Mouse (Mus musculus) MEL (cell line): ENCODE measurements around the gene Mfsd9. TPM values are rescaled to one million over a fixed set of nuclear protein-coding genes. Genes with fewer than 3 reads are reported as not detected.

ENCODE experiments used
- DNase-seq: peaks from one replicate; pipeline ENCODE4 v3.0.0; 2011; ENCODE audit warnings: low read depth, low spot score
- H3K27ac ChIP-seq: 2 replicates; pipeline ENCODE4 v1.5.1; 2012; ENCODE audit warnings: low read depth, mild to moderate bottlenecking, control low read depth, low read length, moderate library complexity; ENCODE audit not compliant: control insufficient read depth
- H3K27me3 ChIP-seq, 2 experiments: fragments of 150-350 bp in 1 of 2; sonication (generic) in 1 of 2; 2 replicates each; pipeline ENCODE4 v1.6.1; 2012; ENCODE audit warnings: low read length in 2 of 2, mild to moderate bottlenecking in 2 of 2, improper control_type of control experiment in 1 of 2, moderate library complexity in 1 of 2; ENCODE audit not compliant: insufficient read depth in 2 of 2, control insufficient read depth in 1 of 2
- H3K36me3 ChIP-seq, 2 experiments: 2 replicates each; pipeline ENCODE4 v1.6.1; 2012 to 2014; ENCODE audit warnings: low read length in 2 of 2, improper control_type of control experiment in 1 of 2, inconsistent platforms in 1 of 2, mild to moderate bottlenecking in 1 of 2; ENCODE audit not compliant: insufficient read depth in 2 of 2, control insufficient read depth in 1 of 2
- H3K4me1 ChIP-seq, 2 experiments: fragments of 150-350 bp in 1 of 2; sonication (generic) in 1 of 2; 2 replicates each; pipeline ENCODE4 v1.6.1; 2012; ENCODE audit warnings: low read length in 2 of 2, improper control_type of control experiment in 1 of 2, mild to moderate bottlenecking in 1 of 2; ENCODE audit not compliant: insufficient read depth in 2 of 2, control insufficient read depth in 1 of 2
- H3K4me3 ChIP-seq, 2 experiments: fragments of 150-350 bp in 1 of 2; sonication (generic) in 1 of 2; 2 replicates each; pipeline ENCODE4 v1.5.1; 2012; ENCODE audit warnings: low read depth in 2 of 2, low read length in 2 of 2, mild to moderate bottlenecking in 2 of 2, moderate library complexity in 2 of 2, control low read depth in 1 of 2, improper control_type of control experiment in 1 of 2; ENCODE audit not compliant: control insufficient read depth in 1 of 2, insufficient read depth in 1 of 2
- H3K79me2 ChIP-seq: 2 replicates; pipeline ENCODE4 v1.6.1; 2012; ENCODE audit warnings: mild to moderate bottlenecking, low read length, moderate library complexity; ENCODE audit not compliant: control insufficient read depth, poor library complexity, insufficient read depth
- H3K9ac ChIP-seq: 2 replicates; pipeline ENCODE4 v1.6.1; 2012; ENCODE audit warnings: low read depth, mild to moderate bottlenecking, control low read depth, low read length, moderate library complexity; ENCODE audit not compliant: control insufficient read depth, poor library complexity, severe bottlenecking
- H3K9me3 ChIP-seq: fragments of 150-350 bp; sonication (generic); replicated peaks from 2 replicates; pipeline ENCODE4 v1.6.1; 2012; ENCODE audit warnings: mild to moderate bottlenecking, low read length, improper control_type of control experiment, moderate library complexity; ENCODE audit not compliant: insufficient read depth
- BHLHE40 ChIP-seq: IDR thresholded peaks from 2 replicates; pipeline ENCODE4 v1.6.1; 2012; ENCODE audit warnings: low read depth, mild to moderate bottlenecking, inconsistent platforms, low read length, improper control_type of control experiment, borderline replicate concordance
- CHD1 ChIP-seq: IDR thresholded peaks from 2 replicates; pipeline ENCODE4 v1.6.1; 2012; ENCODE audit warnings: low read depth, mild to moderate bottlenecking, inconsistent platforms, low read length, improper control_type of control experiment
- CTCF ChIP-seq, 3 experiments: IDR thresholded peaks in 2 of 3; conservative IDR thresholded peaks in 1 of 3; 2 replicates each; pipeline ENCODE4 v1.5.1; 2011 to 2012; ENCODE audit warnings: low read length in 3 of 3, low read depth in 2 of 3, mild to moderate bottlenecking in 2 of 3, improper control_type of control experiment in 1 of 3, inconsistent platforms in 1 of 3, mixed read lengths in 1 of 3, moderate library complexity in 1 of 3; ENCODE audit not compliant: control insufficient read depth in 1 of 3, insufficient read depth in 1 of 3, poor library complexity in 1 of 3, severe bottlenecking in 1 of 3
- EP300 ChIP-seq, 2 experiments: IDR thresholded peaks; 2 replicates each; pipeline ENCODE4 v1.6.1; 2011; ENCODE audit warnings: improper control_type of control experiment in 2 of 2, low read length in 2 of 2, low read depth in 1 of 2, mild to moderate bottlenecking in 1 of 2
- ETS1 ChIP-seq: IDR thresholded peaks from 2 replicates; pipeline ENCODE4 v1.6.1; 2012; ENCODE audit warnings: low read depth, mild to moderate bottlenecking, inconsistent platforms, low read length, improper control_type of control experiment, moderate library complexity
- GATA1 ChIP-seq: IDR thresholded peaks from 2 replicates; pipeline ENCODE4 v1.6.1; 2011; ENCODE audit warnings: low read depth, low read length, improper control_type of control experiment
- HCFC1 ChIP-seq: IDR thresholded peaks from 2 replicates; pipeline ENCODE4 v1.6.1; 2012; ENCODE audit warnings: low read depth, mild to moderate bottlenecking, inconsistent platforms, low read length, improper control_type of control experiment, moderate library complexity
- MAX ChIP-seq: IDR thresholded peaks from 2 replicates; pipeline ENCODE4 v1.6.1; 2011; ENCODE audit warnings: low read length, improper control_type of control experiment
- MAZ ChIP-seq: IDR thresholded peaks from 2 replicates; pipeline ENCODE4 v1.6.1; 2012; ENCODE audit warnings: low read depth, mild to moderate bottlenecking, inconsistent platforms, low read length, improper control_type of control experiment
- MXI1 ChIP-seq: IDR thresholded peaks from 2 replicates; pipeline ENCODE4 v1.6.1; 2011; ENCODE audit warnings: mild to moderate bottlenecking, low read depth, low read length, improper control_type of control experiment
- MYB ChIP-seq: IDR thresholded peaks from 2 replicates; pipeline ENCODE4 v1.6.1; 2011; ENCODE audit warnings: mild to moderate bottlenecking, low read depth, low read length, improper control_type of control experiment
- MYC ChIP-seq: IDR thresholded peaks from 2 replicates; pipeline ENCODE4 v1.6.1; 2011; ENCODE audit warnings: low read depth, mild to moderate bottlenecking, low read length, improper control_type of control experiment, moderate library complexity
- NELFE ChIP-seq: IDR thresholded peaks from 2 replicates; pipeline ENCODE4 v1.6.1; 2011; ENCODE audit warnings: low read depth, low read length, improper control_type of control experiment
- POLR2AphosphoS5 ChIP-seq: IDR thresholded peaks from 2 replicates; pipeline ENCODE4 v1.6.1; 2012; ENCODE audit warnings: low read depth, borderline replicate concordance, mild to moderate bottlenecking, inconsistent platforms, low read length, moderate library complexity, mixed read lengths
- RAD21 ChIP-seq: IDR thresholded peaks from 2 replicates; pipeline ENCODE4 v1.6.1; 2011; ENCODE audit warnings: mild to moderate bottlenecking, low read depth, low read length, improper control_type of control experiment
- RCOR1 ChIP-seq: IDR thresholded peaks from 2 replicates; pipeline ENCODE4 v1.6.1; 2012; ENCODE audit warnings: low read depth, mild to moderate bottlenecking, inconsistent platforms, low read length, improper control_type of control experiment
- SIN3A ChIP-seq: IDR thresholded peaks from 2 replicates; pipeline ENCODE4 v1.6.1; 2012; ENCODE audit warnings: low read length, improper control_type of control experiment, inconsistent platforms
- SMC3 ChIP-seq: IDR thresholded peaks from 2 replicates; pipeline ENCODE4 v1.6.1; 2011; ENCODE audit warnings: low read depth, low read length, improper control_type of control experiment
- TAL1 ChIP-seq: IDR thresholded peaks from 2 replicates; pipeline ENCODE4 v1.6.1; 2012; ENCODE audit warnings: mild to moderate bottlenecking, inconsistent platforms, low read length, moderate library complexity, mixed read lengths
- UBTF ChIP-seq: IDR thresholded peaks from 2 replicates; pipeline ENCODE4 v1.6.1; 2012; ENCODE audit warnings: low read depth, mild to moderate bottlenecking, inconsistent platforms, low read length, improper control_type of control experiment, moderate library complexity, borderline replicate concordance; ENCODE audit not compliant: insufficient read depth
- USF1 ChIP-seq: IDR thresholded peaks from 2 replicates; pipeline ENCODE4 v1.6.1; 2014; ENCODE audit warnings: low read depth, mild to moderate bottlenecking, inconsistent platforms, low read length, improper control_type of control experiment, moderate library complexity
- USF2 ChIP-seq, 2 experiments: IDR thresholded peaks; 2 replicates each; pipeline ENCODE4 v1.6.1; 2011 to 2012; ENCODE audit warnings: improper control_type of control experiment in 2 of 2, low read length in 2 of 2, borderline replicate concordance in 1 of 2, inconsistent platforms in 1 of 2, low read depth in 1 of 2, mild to moderate bottlenecking in 1 of 2; ENCODE audit not compliant: insufficient read depth in 1 of 2
- ZC3H11A ChIP-seq: IDR thresholded peaks from 2 replicates; pipeline ENCODE4 v1.6.1; 2012; ENCODE audit warnings: low read depth, mild to moderate bottlenecking, inconsistent platforms, low read length, improper control_type of control experiment
- polyA plus RNA-seq, 2 experiments: library from polyadenylated mRNA; stranded (reverse) in 1 of 2; unstranded in 1 of 2; fragments of >175 nt in 1 of 2; fragments of >200 nt in 1 of 2; gene quantifications; 2 replicates each; pipeline versions ENCODE4 v1.2.1 to v1.2.4; 2012; ENCODE audit warnings: low replicate concordance in 2 of 2, low read depth in 1 of 2; ENCODE audit not compliant: insufficient read length in 2 of 2, insufficient read depth in 1 of 2, missing spikeins in 1 of 2
- total RNA-seq: library from RNA; depleted of rRNA; stranded (reverse); fragments of 300-350 nt; gene quantifications from 2 replicates; pipeline ENCODE4 v1.2.3, GENCODE M21; 2012

The Mfsd9 gene
- total and polyA plus RNA-seq, 3 experiments = 1.0 to 1.4 TPM; not detected in 1

GRCm38 (mm10) chr1:40797348-40797747 lies 6.9 kb upstream of the Mfsd9 start:
- peak; percentile 88 for DNase-seq
- TF ChIP-seq UBTF (no peak), BHLHE40 (0 out of 2 replicates have a peak, but pooled peaks have one; percentile 17), MYB (no peak), SMC3 (peak; percentile 60), USF2 (IDR thresholded peaks at IDR 0.05; ENCODE audit: borderline replicate concordance in 1 of 2, insufficient read depth in 1 of 2, low read depth in 1 of 2, low read length in 2 of 2) (no peak), USF1 (no peak), TAL1 (no peak), POLR2AphosphoS5 (no peak), ZC3H11A (peak; percentile 42), GATA1 (0 out of 2 replicates have a peak, but pooled peaks have one; percentile 12), MAZ (no peak), MXI1 (no peak), MYC (no peak), EP300 (IDR thresholded peaks at IDR 0.05; ENCODE audit: low read depth in 1 of 2, low read length in 2 of 2) (no peak), HCFC1 (no peak), RAD21 (peak; percentile 61), CHD1 (no peak), MAX (0 out of 2 replicates have a peak, but pooled peaks have one; percentile 25), ETS1 (no peak), CTCF (IDR thresholded peaks at IDR 0.05 in 2 of 3, conservative IDR thresholded peaks at IDR 0.05 in 1 of 3; ENCODE audit: control insufficient read depth in 1 of 3, insufficient read depth in 1 of 3, low read depth in 2 of 3, low read length in 3 of 3, poor library complexity in 1 of 3, severe bottlenecking in 1 of 3) (peak; percentile 70 to 88 (median 81))

GRCm38 (mm10) chr1:40795508-40795907 lies 5.0 kb upstream of the Mfsd9 start:
- TF ChIP-seq ETS1 = no peak
- TF ChIP-seq CTCF (IDR thresholded peaks at IDR 0.05 in 2 of 3, conservative IDR thresholded peaks at IDR 0.05 in 1 of 3; ENCODE audit: control insufficient read depth in 1 of 3, insufficient read depth in 1 of 3, low read depth in 2 of 3, low read length in 3 of 3, poor library complexity in 1 of 3, severe bottlenecking in 1 of 3) = no peak
- TF ChIP-seq MYB = no peak
- TF ChIP-seq NELFE = no peak
- TF ChIP-seq POLR2AphosphoS5 = no peak
- TF ChIP-seq RCOR1 = no peak
- TF ChIP-seq HCFC1 = no peak
- TF ChIP-seq SIN3A = no peak
- TF ChIP-seq RAD21 = no peak
- no peak for TF ChIP-seq USF1
- no peak for TF ChIP-seq MAZ
- no peak for TF ChIP-seq UBTF
- Histone ChIP-seq H3K4me3 (no peak overlapping the region), H3K4me1 (peaks cover 0 to 5% of the 10 kb centered on the region in 2 experiments; a peak in 2 of 4 replicates), H3K79me2 (no peaks in the 10 kb centered on the region), H3K9me3 (no peaks in the 10 kb centered on the region), H3K27ac (no peak overlapping the region), H3K9ac (no peak overlapping the region), H3K27me3 (no peaks in the 10 kb centered on the region), H3K36me3 (peaks cover 0 to 5% of the 10 kb centered on the region in 2 experiments; a peak in 2 of 4 replicates)
- no peak for DNase-seq

More at GRCm38 (mm10) chr1:40797348-40797747, 6.9 kb upstream of the Mfsd9 start:
- H3K9me3 ChIP-seq = no peaks in the 10 kb centered on the region
- 0 out of 4 replicates have a peak, but pooled peaks cover 0 to 2% of the 10 kb centered on the region in 2 experiments for H3K36me3 ChIP-seq
- H3K4me3 ChIP-seq = no peak overlapping the region
- H3K27me3 ChIP-seq = no peaks in the 10 kb centered on the region
- peaks cover 0 to 3% of the 10 kb centered on the region in 2 experiments; a peak in 1 of 4 replicates for H3K4me1 ChIP-seq
- H3K9ac ChIP-seq = no peak overlapping the region
- H3K27ac ChIP-seq = no peak overlapping the region
- no peaks in the 10 kb centered on the region for H3K79me2 ChIP-seq
